Mouse (Mus musculus): ENCODE results near the gene Tet1. TPM values are rescaled to one million over a fixed set of nuclear protein-coding genes. Genes with fewer than 3 reads are reported as not detected.
A peak's percentile ranks its signal among the peaks of the same experiment; 100 is the strongest.
"Not testable (repeated sequence)": the region's sequence is repeated elsewhere in the genome, so short reads cannot be mapped to it uniquely, and the experiment has no call there.

Gene Tet1
- polyA plus RNA-seq, 1 experiment from 2014 or later = 6.4 TPM

DNA sequence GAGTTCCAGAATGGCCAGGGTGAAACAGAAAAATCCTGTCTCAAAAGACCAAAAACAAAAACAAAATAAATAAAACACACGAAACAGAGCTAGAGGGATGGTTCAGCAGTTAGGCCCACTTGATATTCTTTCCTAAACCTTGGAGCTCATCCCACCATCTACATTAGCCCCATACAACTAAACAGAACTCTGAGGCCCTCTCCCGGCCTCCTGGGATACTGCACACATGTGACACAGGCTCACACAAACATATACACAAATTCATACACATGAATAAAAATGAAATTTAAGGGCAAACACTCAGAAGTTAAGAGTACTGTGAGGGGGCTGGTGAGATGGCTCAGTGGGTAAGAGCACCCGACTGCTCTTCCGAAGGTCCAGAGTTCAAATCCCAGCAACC lies 114.6 kb downstream of the Tet1 start:
- DNase-seq (ENCODE audit: low spot score) = no peak
- Histone ChIP-seq H3K27ac (replicated peaks) (no peak overlapping the region), H3K9me3 (ENCODE audit: control insufficient read depth, low read length) (no peaks in the 10 kb centered on the region), H3K4me2 (replicated peaks; ENCODE audit: low read depth) (no peak overlapping the region), H3K4me3 (ENCODE audit: low read depth, low read length) (no peak overlapping the region), H3K9ac (ENCODE audit: low read length) (no peak overlapping the region), H3K4me1 (replicated peaks; ENCODE audit: control insufficient read depth, insufficient read depth) (no peaks in the 10 kb centered on the region), H3K27me3 (ENCODE audit: control insufficient read depth, insufficient read depth, low read length) (no peaks in the 10 kb centered on the region), H3K36me3 (ENCODE audit: control insufficient read depth, insufficient read depth, low read length) (no peaks in the 10 kb centered on the region)
- ATAC-seq (ENCODE audit: low FRiP score, low TSS enrichment) = no peak
- no peak for TF ChIP-seq EP300 (optimal IDR thresholded peaks at IDR 0.05)
- no peak for TF ChIP-seq CTCF (IDR thresholded peaks at IDR 0.05; ENCODE audit: low read depth)
- WGBS = 94% methylated on average over 4 of the region's 4 CpGs

DNA sequence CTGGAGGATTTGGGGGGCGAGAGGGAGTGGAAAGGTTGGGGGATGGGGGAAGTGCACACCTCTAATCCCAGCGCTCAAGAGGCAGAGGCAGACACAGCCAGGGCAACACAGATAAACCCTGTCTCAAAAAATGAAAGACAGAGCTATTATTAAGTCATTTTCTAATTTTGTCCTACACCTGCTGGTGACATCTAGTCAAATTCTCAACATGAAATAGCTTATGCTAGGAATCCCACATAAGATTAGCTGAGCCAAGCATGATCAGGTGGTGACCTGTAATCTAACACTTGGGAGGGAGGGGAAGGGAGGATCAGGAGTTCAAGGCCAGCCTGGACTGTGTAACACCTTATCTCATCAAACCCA lies 115.7 kb downstream of the Tet1 start:
- DNase-seq (ENCODE audit: low spot score) = no peak
- WGBS = 25% methylated on average over 2 of the region's 2 CpGs
- no peak overlapping the region; the same call in 1 of the 2 replicates for H3K9ac ChIP-seq (ENCODE audit: low read length)

DNA sequence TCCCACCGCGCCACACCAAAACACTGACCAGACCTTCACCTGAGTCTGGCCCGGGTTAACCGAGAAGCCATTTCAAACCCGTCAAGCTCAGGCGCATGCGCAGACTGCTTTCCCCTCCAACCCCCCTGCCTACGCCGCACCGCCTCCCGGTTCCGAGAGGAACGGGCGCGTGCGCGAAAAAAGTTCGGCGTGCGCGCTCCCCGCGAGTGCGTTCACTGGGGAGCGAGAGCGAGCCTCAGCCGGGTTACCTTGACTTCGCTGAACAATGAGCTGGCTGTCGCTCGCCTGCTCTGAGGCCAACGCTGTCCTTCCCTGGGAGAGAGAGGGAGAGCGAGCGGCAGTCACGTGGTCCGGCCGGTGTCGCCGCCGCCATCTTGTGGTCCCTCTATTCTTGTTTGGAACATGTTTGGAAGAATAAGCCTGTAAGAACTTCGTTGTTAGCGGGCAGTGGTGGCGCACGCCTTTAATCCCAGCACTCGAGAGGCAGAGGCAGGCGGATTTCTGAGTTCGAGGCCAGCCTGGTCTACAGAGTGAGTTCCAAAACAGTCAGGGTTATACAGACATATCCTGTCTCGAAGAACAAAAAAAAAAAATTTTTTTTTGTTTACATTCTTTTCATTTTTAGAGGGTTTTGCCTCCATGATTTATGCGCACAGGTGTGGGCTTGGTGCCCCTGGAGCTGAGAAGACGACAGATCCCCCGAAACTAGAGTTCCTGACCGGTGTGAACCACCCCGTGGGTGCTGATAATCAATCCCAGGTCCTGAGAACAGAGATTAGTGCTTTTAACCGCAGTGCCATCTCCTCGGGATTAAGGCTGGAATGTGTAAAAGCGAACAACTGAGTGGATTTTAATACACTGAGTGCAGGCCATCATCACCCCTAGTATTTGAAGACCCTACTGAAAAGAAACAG lies 116.4 kb downstream of the Tet1 start, which contains the start of gene Ccar1:
Gene Ccar1, minus strand, starts transcription at position 110 of the 914 bp plus-strand sequence.
- H3K9ac ChIP-seq (ENCODE audit: low read length) = peak within 1 kb of the TSS; percentile 92
- no peaks in the 10 kb centered on the region for H3K9me3 ChIP-seq (ENCODE audit: control insufficient read depth, low read length)
- H3K36me3 ChIP-seq (ENCODE audit: control insufficient read depth, insufficient read depth, low read length) = peaks cover 7% of the 10 kb centered on the region; the same call in 1 of the 2 replicates
- ATAC-seq (ENCODE audit: low FRiP score, low TSS enrichment) (peak; percentile 99), DNase-seq (ENCODE audit: low spot score) (peak; percentile 99)
- peak within 1 kb of the TSS; percentile 75 for H3K4me2 ChIP-seq (replicated peaks; ENCODE audit: low read depth)
- peak within 1 kb of the TSS; percentile 99 for H3K4me3 ChIP-seq (ENCODE audit: low read depth, low read length)
- TF ChIP-seq CTCF (IDR thresholded peaks at IDR 0.05; ENCODE audit: low read depth) = no peak; the same call in none of the 2 replicates
- no peak for TF ChIP-seq EP300 (optimal IDR thresholded peaks at IDR 0.05)
- no peaks in the 10 kb centered on the region for H3K27me3 ChIP-seq (ENCODE audit: control insufficient read depth, insufficient read depth, low read length)
- no peaks in the 10 kb centered on the region for H3K4me1 ChIP-seq (replicated peaks; ENCODE audit: control insufficient read depth, insufficient read depth)
- H3K27ac ChIP-seq (replicated peaks) = peak within 1 kb of the TSS; percentile 94
- 2% methylated on average over 55 of the region's 55 CpGs for WGBS

More for the DNA sequence above, 115.7 kb downstream of the Tet1 start:
- peaks cover 4% of the 10 kb centered on the region; the same call in 1 of the 2 replicates for H3K36me3 ChIP-seq (ENCODE audit: control insufficient read depth, insufficient read depth, low read length)
- no peak for TF ChIP-seq CTCF (IDR thresholded peaks at IDR 0.05; ENCODE audit: low read depth)
- TF ChIP-seq EP300 (optimal IDR thresholded peaks at IDR 0.05) = no peak
- peak overlapping the region; percentile 94 for H3K27ac ChIP-seq (replicated peaks)
- no peak for ATAC-seq (ENCODE audit: low FRiP score, low TSS enrichment)
- no peaks in the 10 kb centered on the region for H3K27me3 ChIP-seq (ENCODE audit: control insufficient read depth, insufficient read depth, low read length)
- no peaks in the 10 kb centered on the region for H3K9me3 ChIP-seq (ENCODE audit: control insufficient read depth, low read length)
- H3K4me2 ChIP-seq (replicated peaks; ENCODE audit: low read depth) = peak overlapping the region; percentile 53
- H3K4me3 ChIP-seq (ENCODE audit: low read depth, low read length) = peak overlapping the region; percentile 99
- no peaks in the 10 kb centered on the region for H3K4me1 ChIP-seq (replicated peaks; ENCODE audit: control insufficient read depth, insufficient read depth)

DNA sequence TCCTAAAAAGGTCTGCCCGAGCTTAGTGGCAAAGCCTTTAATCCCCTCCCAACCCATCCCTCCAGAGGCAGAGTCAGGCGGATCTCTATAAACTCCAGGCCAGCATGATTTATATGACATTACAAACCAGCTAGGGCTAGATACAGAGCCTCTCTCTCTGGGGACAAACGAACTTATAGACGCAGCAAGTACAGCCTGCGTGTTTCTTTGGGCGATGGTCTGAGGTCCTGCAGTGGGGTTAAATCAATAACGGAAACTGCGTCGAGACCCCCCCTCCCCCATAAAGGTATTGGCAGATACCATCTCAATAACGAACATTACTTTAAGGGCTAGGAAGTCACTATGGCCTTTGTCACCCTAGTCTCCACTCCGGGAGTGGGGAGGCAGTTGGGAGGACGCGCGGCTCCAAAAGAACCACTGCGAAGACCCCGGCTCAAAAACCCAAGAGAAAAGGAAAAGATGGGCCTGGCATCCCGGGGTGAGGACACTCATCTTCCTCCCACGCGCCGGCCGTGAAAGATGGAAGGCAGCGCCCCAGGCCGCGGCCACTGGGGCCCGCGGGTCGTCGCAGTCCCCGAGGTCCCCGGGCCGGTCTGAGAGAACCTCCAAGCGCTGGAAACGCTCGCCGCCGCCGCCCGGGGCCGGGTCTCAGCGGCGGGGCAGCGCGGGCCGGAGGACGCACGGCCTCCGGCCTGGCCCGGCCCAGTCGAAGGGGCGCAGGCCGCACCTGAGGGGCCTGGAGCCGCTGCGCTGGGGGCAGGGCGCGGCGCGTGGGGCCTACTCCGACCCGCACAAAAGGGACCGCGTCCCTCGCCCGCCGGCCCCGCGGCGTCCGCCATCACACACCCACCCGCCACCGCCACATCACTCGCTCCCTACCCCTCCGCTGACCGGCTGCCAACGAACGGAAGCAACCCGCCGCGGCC lies 117.3 kb downstream of the Tet1 start:
- no peaks in the 10 kb centered on the region for H3K9me3 ChIP-seq (ENCODE audit: control insufficient read depth, low read length)
- no peaks in the 10 kb centered on the region for H3K4me1 ChIP-seq (replicated peaks; ENCODE audit: control insufficient read depth, insufficient read depth)
- ATAC-seq (ENCODE audit: low FRiP score, low TSS enrichment) (peak; percentile 74), DNase-seq (ENCODE audit: low spot score) (no peak)
- under 1% methylated on average over 53 of the region's 78 CpGs for WGBS
- peak overlapping the region; percentile 75 for H3K4me2 ChIP-seq (replicated peaks; ENCODE audit: low read depth)
- peak overlapping the region; percentile 99 for H3K4me3 ChIP-seq (ENCODE audit: low read depth, low read length)
- TF ChIP-seq CTCF (IDR thresholded peaks at IDR 0.05; ENCODE audit: low read depth) (no peak), EP300 (optimal IDR thresholded peaks at IDR 0.05) (no peak)
- peaks cover 7% of the 10 kb centered on the region; the same call in 1 of the 2 replicates for H3K36me3 ChIP-seq (ENCODE audit: control insufficient read depth, insufficient read depth, low read length)
- H3K9ac ChIP-seq (ENCODE audit: low read length) = peak overlapping the region; percentile 92
- peak overlapping the region; percentile 94 for H3K27ac ChIP-seq (replicated peaks)
- no peaks in the 10 kb centered on the region for H3K27me3 ChIP-seq (ENCODE audit: control insufficient read depth, insufficient read depth, low read length)

DNA sequence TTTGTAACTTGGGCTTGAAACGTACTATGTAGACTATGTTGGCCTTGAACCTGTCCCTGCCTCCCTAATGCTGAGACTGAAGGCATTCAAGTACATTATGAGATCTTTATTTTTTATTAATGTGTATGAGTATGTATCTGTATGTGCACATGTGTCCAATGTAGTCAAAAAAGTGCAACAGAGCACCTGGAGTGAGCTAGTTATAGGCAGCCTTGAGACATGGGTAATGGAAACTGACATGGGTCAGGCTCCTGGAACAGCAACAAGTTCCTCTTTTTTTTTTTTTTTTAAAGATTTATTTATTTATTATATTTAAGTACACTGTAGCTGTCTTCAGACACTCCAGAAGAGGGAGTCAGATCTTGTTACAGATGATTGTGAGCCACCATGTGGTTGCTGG lies 127.0 kb downstream of the Tet1 start:
- not testable (repeated sequence) for ATAC-seq (ENCODE audit: low FRiP score, low TSS enrichment); H3K9me3 ChIP-seq (ENCODE audit: control insufficient read depth, low read length); H3K4me1 ChIP-seq (replicated peaks; ENCODE audit: control insufficient read depth, insufficient read depth); H3K4me2 ChIP-seq (replicated peaks; ENCODE audit: low read depth); DNase-seq (ENCODE audit: low spot score); H3K4me3 ChIP-seq (ENCODE audit: low read depth, low read length); H3K27me3 ChIP-seq (ENCODE audit: control insufficient read depth, insufficient read depth, low read length); H3K27ac ChIP-seq (replicated peaks); H3K9ac ChIP-seq (ENCODE audit: low read length)
- WGBS = 94% methylated on average over 1 of the region's 1 CpGs
- H3K36me3 ChIP-seq (ENCODE audit: control insufficient read depth, insufficient read depth, low read length) = peaks cover 35% of the 10 kb centered on the region

Other genes with a start within 250 kb of the Tet1 start
- 0.67 and 0.70 TPM in 2 replicates for gene Stox1, start 182.9 kb downstream of the Tet1 start, polyA plus RNA-seq (2015; fragmentation: Nextera tagmentation; extraction: Ambion mirVana)
- gene Ccar1, start 116.7 kb downstream of the Tet1 start, polyA plus RNA-seq (2015; fragmentation: Nextera tagmentation; extraction: Ambion mirVana) = 42.0 and 43.0 TPM in 2 replicates
- gene Slc25a16, start 11.6 kb upstream of the Tet1 start, polyA plus RNA-seq (2015; fragmentation: Nextera tagmentation; extraction: Ambion mirVana) = 14.7 and 16.5 TPM in 2 replicates
- gene Dna2, start 38.0 kb upstream of the Tet1 start, polyA plus RNA-seq (2015; fragmentation: Nextera tagmentation; extraction: Ambion mirVana) = 3.3 and 3.6 TPM in 2 replicates
- gene Rufy2, start 71.2 kb upstream of the Tet1 start, polyA plus RNA-seq (2015; fragmentation: Nextera tagmentation; extraction: Ambion mirVana) = 10.3 and 12.8 TPM in 2 replicates
- 24.9 and 26.4 TPM in 2 replicates for gene Hnrnph3, start 115.2 kb upstream of the Tet1 start, polyA plus RNA-seq (2015; fragmentation: Nextera tagmentation; extraction: Ambion mirVana)
- 14.6 and 15.0 TPM in 2 replicates for gene Pbld2, start 115.3 kb upstream of the Tet1 start, polyA plus RNA-seq (2015; fragmentation: Nextera tagmentation; extraction: Ambion mirVana)
- gene Pbld1, start 151.2 kb upstream of the Tet1 start, polyA plus RNA-seq (2015; fragmentation: Nextera tagmentation; extraction: Ambion mirVana) = 1.2 TPM in 2 replicates
- gene Atoh7, start 190.7 kb upstream of the Tet1 start, polyA plus RNA-seq (2015; fragmentation: Nextera tagmentation; extraction: Ambion mirVana) = 0.18 TPM in 1 of 2 replicates, not detected in the other